Mouse (Mus musculus): ENCODE measurements around the gene Ablim2. TPM values are rescaled to one million over a fixed set of nuclear protein-coding genes. Genes with fewer than 3 reads are reported as not detected.

Ablim2 gene
- polyA plus RNA-seq, 1 experiment, result 5.8 TPM

- no peaks in the 10 kb centered on the region for H3K36me3 ChIP-seq (ENCODE audit: control insufficient read depth, insufficient read depth, low read length)
- WGBS, result 74% methylated on average over 7 of the region's 7 CpGs
- H3K4me3 ChIP-seq (ENCODE audit: insufficient read depth, low read depth, low read length), result no peak overlapping the region
- peaks cover 26% of the 10 kb centered on the region for H3K4me1 ChIP-seq (ENCODE audit: control insufficient read depth, insufficient read depth, low read length)
- no peaks in the 10 kb centered on the region for H3K27me3 ChIP-seq (replicated peaks; ENCODE audit: control insufficient read depth, insufficient read depth, low read length)
- peak; percentile 51 for DNase-seq
- TF ChIP-seq POLR2A (IDR thresholded peaks at IDR 0.05; ENCODE audit: low read depth, low read length), result no peak
- TF ChIP-seq CTCF (conservative IDR thresholded peaks at IDR 0.05; ENCODE audit: insufficient read depth, insufficient read length, low read depth, low read length), result no peak
- peak overlapping the region; percentile 69; the same call in 1 of the 2 replicates for H3K27ac ChIP-seq (ENCODE audit: insufficient read depth, low read depth, low read length)
These were observed 13.5 kb upstream of the Ablim2 start for GRCm38 (mm10) chr5:35743990-35744722.

GRCm38 (mm10) chr5:35745406-35745805, 12.3 kb upstream of the Ablim2 start:
- H3K27ac ChIP-seq (ENCODE audit: insufficient read depth, low read depth, low read length), result no peak overlapping the region
- DNase-seq, result no peak
- 93% methylated on average over 5 of the region's 5 CpGs for WGBS
- no peak for TF ChIP-seq POLR2A (IDR thresholded peaks at IDR 0.05; ENCODE audit: low read depth, low read length)
- TF ChIP-seq CTCF (conservative IDR thresholded peaks at IDR 0.05; ENCODE audit: insufficient read depth, insufficient read length, low read depth, low read length), result no peak
- H3K27me3 ChIP-seq (replicated peaks; ENCODE audit: control insufficient read depth, insufficient read depth, low read length), result no peaks in the 10 kb centered on the region
- H3K4me1 ChIP-seq (ENCODE audit: control insufficient read depth, insufficient read depth, low read length), result peaks cover 15% of the 10 kb centered on the region
- H3K36me3 ChIP-seq (ENCODE audit: control insufficient read depth, insufficient read depth, low read length), result no peaks in the 10 kb centered on the region
- H3K4me3 ChIP-seq (ENCODE audit: insufficient read depth, low read depth, low read length), result no peak overlapping the region

DNA sequence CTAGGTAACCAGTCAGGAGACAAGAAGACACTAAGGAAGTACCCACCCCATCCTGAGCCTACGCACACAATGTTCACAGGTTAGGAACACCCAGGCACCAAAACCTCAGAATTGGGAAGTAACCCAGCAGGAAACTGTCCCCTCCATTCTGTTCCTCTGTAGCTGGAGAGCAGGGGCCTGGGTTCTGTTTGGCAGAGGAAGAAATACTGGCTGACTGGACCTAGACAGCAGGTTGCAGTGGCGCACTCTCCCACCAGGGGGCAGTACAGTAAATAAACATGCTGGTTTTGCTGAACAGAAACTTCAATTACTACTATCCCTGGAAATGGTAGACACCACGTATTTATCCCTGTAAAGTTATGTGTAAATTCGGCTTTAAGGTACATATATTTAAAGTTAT, 10.8 kb upstream of the Ablim2 start:
- no peaks in the 10 kb centered on the region for H3K36me3 ChIP-seq (ENCODE audit: control insufficient read depth, insufficient read depth, low read length)
- 25% methylated on average over 4 of the region's 4 CpGs for WGBS
- no peak overlapping the region for H3K4me3 ChIP-seq (ENCODE audit: insufficient read depth, low read depth, low read length)
- TF ChIP-seq CTCF (conservative IDR thresholded peaks at IDR 0.05; ENCODE audit: insufficient read depth, insufficient read length, low read depth, low read length), result peak; percentile 86
- no peak for TF ChIP-seq POLR2A (IDR thresholded peaks at IDR 0.05; ENCODE audit: low read depth, low read length)
- H3K27me3 ChIP-seq (replicated peaks; ENCODE audit: control insufficient read depth, insufficient read depth, low read length), result no peaks in the 10 kb centered on the region
- peak; percentile 82 for DNase-seq
- H3K27ac ChIP-seq (ENCODE audit: insufficient read depth, low read depth, low read length), result no peak overlapping the region
- peaks cover 14% of the 10 kb centered on the region; the same call in 1 of the 2 replicates for H3K4me1 ChIP-seq (ENCODE audit: control insufficient read depth, insufficient read depth, low read length)

DNA sequence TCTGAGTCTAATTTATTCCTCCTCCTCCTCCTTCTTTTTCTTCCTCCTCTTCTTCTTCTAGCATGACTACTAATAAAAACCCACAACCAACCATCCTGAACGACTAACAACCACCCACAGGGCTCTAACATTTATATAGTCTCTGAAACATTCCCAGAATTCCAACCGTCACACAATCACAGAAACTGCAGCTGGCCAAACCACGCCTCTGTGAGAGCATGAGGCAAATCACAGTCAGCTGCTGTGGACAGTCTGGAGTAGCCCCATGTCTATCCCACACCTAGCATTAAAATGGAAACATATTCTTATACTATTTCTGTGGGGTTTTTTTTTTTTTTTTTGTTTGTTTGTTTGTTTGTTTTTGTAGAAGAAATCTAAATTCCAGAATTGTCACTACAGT, 8.3 kb upstream of the Ablim2 start:
- no peaks in the 10 kb centered on the region; the same call in 1 of the 2 replicates for H3K4me1 ChIP-seq (ENCODE audit: control insufficient read depth, insufficient read depth, low read length)
- H3K27ac ChIP-seq (ENCODE audit: insufficient read depth, low read depth, low read length), result no peak overlapping the region
- DNase-seq, result no peak
- TF ChIP-seq POLR2A (IDR thresholded peaks at IDR 0.05; ENCODE audit: low read depth, low read length) (no peak), CTCF (conservative IDR thresholded peaks at IDR 0.05; ENCODE audit: insufficient read depth, insufficient read length, low read depth, low read length) (no peak)
- no peaks in the 10 kb centered on the region for H3K36me3 ChIP-seq (ENCODE audit: control insufficient read depth, insufficient read depth, low read length)
- H3K27me3 ChIP-seq (replicated peaks; ENCODE audit: control insufficient read depth, insufficient read depth, low read length), result no peaks in the 10 kb centered on the region
- no peak overlapping the region for H3K4me3 ChIP-seq (ENCODE audit: insufficient read depth, low read depth, low read length)
- WGBS, result 64% methylated on average over 3 of the region's 3 CpGs

- no peaks in the 10 kb centered on the region for H3K36me3 ChIP-seq (ENCODE audit: control insufficient read depth, insufficient read depth, low read length)
- no peak for DNase-seq
- no peak overlapping the region for H3K4me3 ChIP-seq (ENCODE audit: insufficient read depth, low read depth, low read length)
- no peak overlapping the region for H3K27ac ChIP-seq (ENCODE audit: insufficient read depth, low read depth, low read length)
- 61% methylated on average over 1 of the region's 1 CpGs for WGBS
- H3K4me1 ChIP-seq (ENCODE audit: control insufficient read depth, insufficient read depth, low read length), result no peaks in the 10 kb centered on the region
- no peaks in the 10 kb centered on the region for H3K27me3 ChIP-seq (replicated peaks; ENCODE audit: control insufficient read depth, insufficient read depth, low read length)
- TF ChIP-seq CTCF (conservative IDR thresholded peaks at IDR 0.05; ENCODE audit: insufficient read depth, insufficient read length, low read depth, low read length), result no peak
- TF ChIP-seq POLR2A (IDR thresholded peaks at IDR 0.05; ENCODE audit: low read depth, low read length), result no peak
These were observed 7.7 kb upstream of the Ablim2 start for GRCm38 (mm10) chr5:35750026-35750425.

GRCm38 (mm10) chr5:35751016-35751415, 6.7 kb upstream of the Ablim2 start:
- Histone ChIP-seq H3K36me3 (ENCODE audit: control insufficient read depth, insufficient read depth, low read length) (no peaks in the 10 kb centered on the region), H3K4me1 (ENCODE audit: control insufficient read depth, insufficient read depth, low read length) (no peaks in the 10 kb centered on the region), H3K4me3 (ENCODE audit: insufficient read depth, low read depth, low read length) (no peak overlapping the region), H3K27ac (ENCODE audit: insufficient read depth, low read depth, low read length) (no peak overlapping the region), H3K27me3 (replicated peaks; ENCODE audit: control insufficient read depth, insufficient read depth, low read length) (no peaks in the 10 kb centered on the region)
- 72% methylated on average over 7 of the region's 7 CpGs for WGBS
- TF ChIP-seq POLR2A (IDR thresholded peaks at IDR 0.05; ENCODE audit: low read depth, low read length) (no peak), CTCF (conservative IDR thresholded peaks at IDR 0.05; ENCODE audit: insufficient read depth, insufficient read length, low read depth, low read length) (no peak)
- no peak for DNase-seq

DNA sequence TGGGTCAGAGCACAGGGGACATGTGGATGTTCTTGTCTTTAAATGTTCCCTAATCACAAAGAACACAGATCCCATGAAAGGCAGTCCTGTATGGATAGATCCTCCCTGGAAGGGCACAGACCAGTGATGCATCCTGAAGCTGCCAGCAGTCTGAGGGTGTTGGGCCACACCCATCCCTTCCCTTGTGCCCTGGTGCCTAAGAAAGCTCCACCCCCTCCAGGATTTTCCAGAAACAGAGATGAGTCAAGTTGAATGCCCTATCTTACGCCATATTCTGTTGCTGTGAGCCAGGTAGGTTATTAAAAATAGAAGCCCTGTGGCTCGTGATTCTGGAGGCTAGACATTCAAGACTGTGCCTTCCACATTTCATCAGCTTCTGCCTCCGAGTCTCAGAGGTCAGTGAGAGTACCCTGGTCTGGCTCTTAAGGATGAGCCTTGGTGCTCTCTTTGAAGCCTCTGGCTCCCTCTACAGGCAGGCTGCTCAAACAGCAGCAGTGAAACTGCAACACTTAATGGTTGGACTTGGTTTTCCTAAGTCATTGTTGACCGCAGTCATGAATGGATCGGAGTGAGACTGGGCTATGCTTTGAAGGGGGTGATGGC, 2.4 kb upstream of the Ablim2 start:
- H3K4me3 ChIP-seq (ENCODE audit: insufficient read depth, low read depth, low read length), result no peak overlapping the region
- H3K27me3 ChIP-seq (replicated peaks; ENCODE audit: control insufficient read depth, insufficient read depth, low read length), result no peaks in the 10 kb centered on the region
- H3K36me3 ChIP-seq (ENCODE audit: control insufficient read depth, insufficient read depth, low read length), result no peaks in the 10 kb centered on the region
- WGBS, result 17% methylated on average over 5 of the region's 5 CpGs
- peaks cover 3% of the 10 kb centered on the region; the same call in 1 of the 2 replicates for H3K4me1 ChIP-seq (ENCODE audit: control insufficient read depth, insufficient read depth, low read length)
- DNase-seq, result peak; percentile 81
- TF ChIP-seq CTCF (conservative IDR thresholded peaks at IDR 0.05; ENCODE audit: insufficient read depth, insufficient read length, low read depth, low read length) (peak; percentile 97), POLR2A (IDR thresholded peaks at IDR 0.05; ENCODE audit: low read depth, low read length) (no peak)
- no peak overlapping the region for H3K27ac ChIP-seq (ENCODE audit: insufficient read depth, low read depth, low read length)
